Mouse (Mus musculus) neural tube, embryonic 14.5 days (tissue): Measurements from ENCODE around the gene Sgcb. TPM values are rescaled to one million over a fixed set of nuclear protein-coding genes. Genes with fewer than 3 reads are reported as not detected.

Source experiments
- ATAC-seq: fragments of 200-750 bp; cut with Nextera tagmentation; 2 replicates; pipeline ENCODE4 v1.8.0; 2017; ENCODE audit warnings: low read depth, mild to moderate bottlenecking, moderate TSS enrichment, moderate library complexity
- H3K27ac ChIP-seq: fragments of 300-500 bp; sonication (generic); 2 replicates; pipeline ENCODE4 v1.5.1; 2014; ENCODE audit warnings: low read depth, mild to moderate bottlenecking, control low read depth, low read length, moderate library complexity, mixed read lengths
- H3K27me3 ChIP-seq: fragments of 300-500 bp; sonication (generic); 2 replicates; pipeline ENCODE4 v1.6.1; 2014; ENCODE audit warnings: low read length; ENCODE audit not compliant: control insufficient read depth, insufficient read depth
- H3K36me3 ChIP-seq: fragments of 300-500 bp; sonication (generic); 2 replicates; pipeline ENCODE4 v1.6.1; 2014; ENCODE audit warnings: low read length, mixed read lengths; ENCODE audit not compliant: control insufficient read depth, insufficient read depth
- H3K4me1 ChIP-seq: fragments of 300-500 bp; sonication (generic); 2 replicates; pipeline ENCODE4 v1.6.1; 2014; ENCODE audit warnings: low read length; ENCODE audit not compliant: control insufficient read depth, insufficient read depth
- H3K4me2 ChIP-seq: fragments of 300-500 bp; sonication (generic); 2 replicates; pipeline ENCODE4 v1.6.1; 2014; ENCODE audit warnings: mild to moderate bottlenecking, low read depth, low read length, control low read depth
- H3K4me3 ChIP-seq: fragments of 300-500 bp; sonication (generic); 2 replicates; pipeline ENCODE4 v1.5.1; 2014; ENCODE audit warnings: low read depth, low read length, control low read depth, mixed read lengths
- H3K9ac ChIP-seq: fragments of 300-500 bp; sonication (generic); replicated peaks from 2 replicates; pipeline ENCODE4 v1.6.1; 2014; ENCODE audit warnings: low read depth, mild to moderate bottlenecking, control low read depth, low read length, mixed read lengths
- H3K9me3 ChIP-seq: fragments of 300-500 bp; sonication (generic); 2 replicates; pipeline ENCODE4 v1.6.1; 2016; ENCODE audit warnings: low read length; ENCODE audit not compliant: control insufficient read depth
- WGBS: fragments of 180-500 bp; shearing (Covaris S2); extraction: QIAGEN DNeasy Blood & Tissue Kit; methylation state at CpG from one replicate; pipeline ENCODE4 v1.1.7; 2014; 5-methylcytosine and 5-hydroxymethylcytosine counted together
- polyA plus RNA-seq: library from polyadenylated mRNA; unstranded; fragments of >200 nt; fragmentation: Nextera tagmentation; extraction: Ambion mirVana; gene quantifications from 2 replicates; pipeline ENCODE4 v1.2.1, GENCODE M21; 2014

Sgcb gene
- polyA plus RNA-seq, 1 experiment from 2014 or later = 57.2 TPM

- no peaks in the 10 kb centered on the region for H3K4me1 ChIP-seq
- H3K27ac ChIP-seq = no peak overlapping the region
- 83% methylated on average over 6 of the region's 6 CpGs for WGBS
- H3K36me3 ChIP-seq = no peaks in the 10 kb centered on the region
- H3K9me3 ChIP-seq = no peaks in the 10 kb centered on the region
- no peak overlapping the region for H3K9ac ChIP-seq
- H3K4me3 ChIP-seq = no peak overlapping the region
- no peaks in the 10 kb centered on the region for H3K27me3 ChIP-seq
- H3K4me2 ChIP-seq = no peak overlapping the region
- no peak for ATAC-seq
Observed at GRCm38 (mm10) chr5:73683221-73683620, 35.6 kb upstream of the Sgcb start.

GRCm38 (mm10) chr5:73676626-73677025 lies 29.0 kb upstream of the Sgcb start:
- Histone ChIP-seq H3K27me3 (no peaks in the 10 kb centered on the region), H3K4me1 (no peaks in the 10 kb centered on the region), H3K9me3 (no peaks in the 10 kb centered on the region), H3K4me3 (no peak overlapping the region), H3K9ac (no peak overlapping the region), H3K27ac (no peak overlapping the region), H3K36me3 (no peaks in the 10 kb centered on the region), H3K4me2 (no peak overlapping the region)
- WGBS = 68% methylated on average over 13 of the region's 13 CpGs
- ATAC-seq = no peak

GRCm38 (mm10) chr5:73675604-73676003 lies 28.0 kb upstream of the Sgcb start:
- no peak overlapping the region for H3K27ac ChIP-seq

GRCm38 (mm10) chr5:73669386-73669785 lies 21.8 kb upstream of the Sgcb start:
- no peak for ATAC-seq
- no peak overlapping the region for H3K4me3 ChIP-seq
- H3K9ac ChIP-seq = no peak overlapping the region

More at GRCm38 (mm10) chr5:73675604-73676003, 28.0 kb upstream of the Sgcb start:
- H3K4me2 ChIP-seq = no peak overlapping the region
- H3K9me3 ChIP-seq = no peaks in the 10 kb centered on the region
- H3K36me3 ChIP-seq = no peaks in the 10 kb centered on the region
- no peak overlapping the region for H3K9ac ChIP-seq
- 86% methylated on average over 3 of the region's 3 CpGs for WGBS
- H3K27me3 ChIP-seq = no peaks in the 10 kb centered on the region
- H3K4me1 ChIP-seq = no peaks in the 10 kb centered on the region
- H3K4me3 ChIP-seq = no peak overlapping the region
- no peak for ATAC-seq

GRCm38 (mm10) chr5:73667877-73668276 lies 20.3 kb upstream of the Sgcb start:
- WGBS = 83% methylated on average over 2 of the region's 2 CpGs
- H3K27me3 ChIP-seq = no peaks in the 10 kb centered on the region
- no peak overlapping the region for H3K9ac ChIP-seq
- H3K9me3 ChIP-seq = no peaks in the 10 kb centered on the region
- H3K36me3 ChIP-seq = no peaks in the 10 kb centered on the region
- no peaks in the 10 kb centered on the region for H3K4me1 ChIP-seq
- no peak overlapping the region for H3K4me2 ChIP-seq
- no peak for ATAC-seq
- H3K27ac ChIP-seq = no peak overlapping the region
- no peak overlapping the region for H3K4me3 ChIP-seq

More at GRCm38 (mm10) chr5:73669386-73669785, 21.8 kb upstream of the Sgcb start:
- H3K4me2 ChIP-seq = peak overlapping the region; percentile 34; the same call in 1 of the 2 replicates
- no peaks in the 10 kb centered on the region for H3K9me3 ChIP-seq
- no peaks in the 10 kb centered on the region for H3K27me3 ChIP-seq
- 54% methylated on average over 26 of the region's 26 CpGs for WGBS
- H3K36me3 ChIP-seq = no peaks in the 10 kb centered on the region
- H3K27ac ChIP-seq = no peak overlapping the region
- H3K4me1 ChIP-seq = no peaks in the 10 kb centered on the region

- H3K4me3 ChIP-seq = no peak overlapping the region
- no peak for ATAC-seq
- H3K9ac ChIP-seq = no peak overlapping the region
- H3K9me3 ChIP-seq = no peaks in the 10 kb centered on the region
- no peak overlapping the region for H3K27ac ChIP-seq
- H3K4me1 ChIP-seq = no peaks in the 10 kb centered on the region
- no peaks in the 10 kb centered on the region for H3K27me3 ChIP-seq
- no peaks in the 10 kb centered on the region for H3K36me3 ChIP-seq
- no peak overlapping the region for H3K4me2 ChIP-seq
- 86% methylated on average over 2 of the region's 2 CpGs for WGBS
Observed at GRCm38 (mm10) chr5:73666695-73667094, 19.1 kb upstream of the Sgcb start.

GRCm38 (mm10) chr5:73651855-73652201 lies 4.2 kb upstream of the Sgcb start:
- under 1% methylated on average over 4 of the region's 4 CpGs for WGBS
- H3K4me1 ChIP-seq = peaks cover 8% of the 10 kb centered on the region
- peak overlapping the region; percentile 75 for H3K4me2 ChIP-seq
- no peak overlapping the region for H3K4me3 ChIP-seq
- no peak for ATAC-seq
- H3K27me3 ChIP-seq = peaks cover 28% of the 10 kb centered on the region
- H3K9ac ChIP-seq = no peak overlapping the region
- no peak overlapping the region for H3K27ac ChIP-seq
- H3K9me3 ChIP-seq = no peaks in the 10 kb centered on the region
- no peaks in the 10 kb centered on the region for H3K36me3 ChIP-seq

- under 1% methylated on average over 57 of the region's 57 CpGs for WGBS
- Histone ChIP-seq H3K27me3 (peaks cover 28% of the 10 kb centered on the region), H3K4me3 (peak within 1 kb of the TSS; percentile 36), H3K4me2 (peak within 1 kb of the TSS; percentile 75), H3K4me1 (peaks cover 8% of the 10 kb centered on the region), H3K9me3 (no peaks in the 10 kb centered on the region), H3K36me3 (no peaks in the 10 kb centered on the region), H3K27ac (no peak within 1 kb of the TSS), H3K9ac (no peak within 1 kb of the TSS)
- no peak for ATAC-seq
Observed at GRCm38 (mm10) chr5:73651061-73651854, 3.7 kb upstream of the Sgcb start, which contains the start of gene Spata18. TSS of gene Spata18 (plus strand) at chr5:73651379.

- no peak for ATAC-seq
- peaks cover 28% of the 10 kb centered on the region for H3K27me3 ChIP-seq
- under 1% methylated on average over 15 of the region's 15 CpGs for WGBS
- no peak overlapping the region for H3K27ac ChIP-seq
- H3K36me3 ChIP-seq = no peaks in the 10 kb centered on the region
- peak overlapping the region; percentile 75 for H3K4me2 ChIP-seq
- no peak overlapping the region for H3K9ac ChIP-seq
- H3K4me3 ChIP-seq = peak overlapping the region; percentile 36
- no peaks in the 10 kb centered on the region for H3K9me3 ChIP-seq
- H3K4me1 ChIP-seq = peaks cover 8% of the 10 kb centered on the region
Observed at GRCm38 (mm10) chr5:73650365-73650964, 2.9 kb upstream of the Sgcb start.
